ENCODE assay signal across 21 mouse cellular contexts in the genomic region with DNA sequence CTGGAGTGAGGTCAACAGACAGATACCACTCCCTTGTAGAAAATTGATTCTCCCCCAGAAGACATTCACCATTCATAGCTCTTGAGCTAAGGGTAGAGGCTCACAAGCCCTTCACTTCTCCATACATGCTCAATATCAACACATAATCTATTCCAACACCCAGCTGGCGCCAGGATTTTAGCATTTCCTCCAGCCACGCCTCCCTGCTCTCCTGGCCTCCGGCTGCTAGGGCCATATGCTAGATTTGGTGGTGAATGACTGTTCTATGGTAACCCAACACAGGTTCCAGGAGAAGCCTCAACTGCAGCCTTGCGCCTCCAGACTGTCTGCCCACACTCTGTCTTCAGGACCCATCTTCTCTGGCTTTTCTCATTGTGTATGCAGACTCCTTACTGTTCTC.
A peak's percentile ranks its signal among the peaks of the same experiment; 100 is the strongest.
DNase-seq lines count a peak whose midpoint lies in the region; ATAC-seq and TF ChIP-seq lines count a peak whose summit lies in the region.
"Had no signal": no experiment of that assay in that cellular context is flagged by ENCODE, and none has a peak within 500 bp of the region (broad histone marks: within the 10 kb centered on the region; RNA-seq: fewer than 3 reads in every experiment).

No protein-coding gene starts in this region.

- H3K4me2 ChIP-seq in forebrain, embryonic 14.5 days (ENCODE audit: low read length), result no peak overlapping the region
- H3K4me2 ChIP-seq in midbrain, postnatal 0 days (ENCODE audit: low read depth, low read length, poor library complexity, severe bottlenecking), result no peak overlapping the region
- no peak overlapping the region for H3K4me2 ChIP-seq in midbrain, embryonic 16.5 days (ENCODE audit: low read length)
- H3K4me2 ChIP-seq: embryonic facial prominence, embryonic 13.5 days; heart, embryonic 15.5 days; neural tube, embryonic 12.5 days had no signal

- no peaks in the 10 kb centered on the region for H3K9me3 ChIP-seq in forebrain, embryonic 14.5 days (replicated peaks; ENCODE audit: control insufficient read depth, low read length)
- no peaks in the 10 kb centered on the region for H3K9me3 ChIP-seq in forebrain, embryonic 10.5 days
- H3K9me3 ChIP-seq in midbrain, postnatal 0 days (ENCODE audit: low read length), result no peaks in the 10 kb centered on the region
- H3K9me3 ChIP-seq in midbrain, embryonic 16.5 days (replicated peaks; ENCODE audit: control insufficient read depth, low read length, poor library complexity, severe bottlenecking), result no peaks in the 10 kb centered on the region
- H3K9me3 ChIP-seq: embryonic facial prominence, embryonic 13.5 days; heart, embryonic 15.5 days; neural tube, embryonic 12.5 days had no signal

- ATAC-seq in forebrain, embryonic 14.5 days, result no peak
- ATAC-seq in midbrain, postnatal 0 days (ENCODE audit: low FRiP score), result no peak
- ATAC-seq in midbrain, embryonic 16.5 days, result no peak
- ATAC-seq: intestine, embryonic 16.5 days had no signal

- H3K36me3 ChIP-seq in forebrain, embryonic 14.5 days (ENCODE audit: control insufficient read depth, insufficient read depth, low read length), result no peaks in the 10 kb centered on the region
- H3K36me3 ChIP-seq in forebrain, embryonic 10.5 days (replicated peaks), result no peaks in the 10 kb centered on the region
- H3K36me3 ChIP-seq in midbrain, postnatal 0 days (ENCODE audit: insufficient read depth, low read length), result no peaks in the 10 kb centered on the region
- H3K36me3 ChIP-seq in midbrain, embryonic 16.5 days (ENCODE audit: control insufficient read depth, insufficient read depth, low read length), result no peaks in the 10 kb centered on the region
- H3K36me3 ChIP-seq: embryonic facial prominence, embryonic 13.5 days; heart, embryonic 15.5 days; neural tube, embryonic 12.5 days had no signal

- H3K27ac ChIP-seq in forebrain, embryonic 14.5 days (ENCODE audit: low read depth, low read length), result no peak overlapping the region
- H3K27ac ChIP-seq in forebrain, embryonic 10.5 days, result no peak overlapping the region
- H3K27ac ChIP-seq in midbrain, postnatal 0 days (ENCODE audit: low read depth, low read length), result no peak overlapping the region
- no peak overlapping the region for H3K27ac ChIP-seq in midbrain, embryonic 16.5 days (ENCODE audit: low read length)
- H3K27ac ChIP-seq: embryonic facial prominence, embryonic 13.5 days; heart, embryonic 15.5 days; neural tube, embryonic 12.5 days had no signal

- no peak for TF ChIP-seq CTCF in midbrain, postnatal 0 days (IDR thresholded peaks at IDR 0.05)

- 63% methylated on average over 4 of the region's 4 CpGs for WGBS in forebrain, embryonic 14.5 days
- WGBS in forebrain, embryonic 10.5 days, result 90% methylated on average over 4 of the region's 4 CpGs
- 82% methylated on average over 4 of the region's 4 CpGs for WGBS in midbrain, postnatal 0 days
- 85% methylated on average over 4 of the region's 4 CpGs for WGBS in midbrain, embryonic 16.5 days

- H3K27me3 ChIP-seq in forebrain, embryonic 14.5 days (replicated peaks; ENCODE audit: control insufficient read depth, insufficient read depth, low read length), result no peaks in the 10 kb centered on the region
- no peaks in the 10 kb centered on the region for H3K27me3 ChIP-seq in forebrain, embryonic 10.5 days (ENCODE audit: poor library complexity, severe bottlenecking)
- no peaks in the 10 kb centered on the region for H3K27me3 ChIP-seq in midbrain, postnatal 0 days (ENCODE audit: insufficient read depth, low read length)
- H3K27me3 ChIP-seq in midbrain, embryonic 16.5 days (ENCODE audit: control insufficient read depth, insufficient read depth, low read depth, low read length), result no peaks in the 10 kb centered on the region
- H3K27me3 ChIP-seq: embryonic facial prominence, embryonic 13.5 days; heart, embryonic 15.5 days; neural tube, embryonic 12.5 days had no signal

- peak; percentile 46 for DNase-seq in forebrain, embryonic 14.5 days (ENCODE audit: low spot score)
- no peak for DNase-seq in forebrain, embryonic 10.5 days (ENCODE audit: extremely low spot score, low spot score)
- DNase-seq in layer of hippocampus, adult 8-10 months (ENCODE audit: low spot score in 2 of 2), result peak; percentile 3 to 14
- DNase-seq in layer of hippocampus, adult 11-12 months (ENCODE audit: low spot score), result no peak
- peak; percentile 10 for DNase-seq in midbrain, postnatal 0 days (ENCODE audit: low spot score)
- DNase-seq in spleen, postnatal 4 days (ENCODE audit: low spot score in 2 of 2), result no peak
- DNase-seq: adrenal gland, postnatal 36 days; B cell, adult 2 months; cerebellum, adult 9-11 months; gastrocnemius, postnatal 36 days; heart, postnatal 4 days; kidney, postnatal 36 days; liver; lung, postnatal 36 days; spleen, adult 18-20 months; thymus, adult 2 months had no signal

- H3K4me1 ChIP-seq in forebrain, embryonic 14.5 days (ENCODE audit: control insufficient read depth, insufficient read depth, low read length), result peaks cover 15% of the 10 kb centered on the region
- peaks cover 8% of the 10 kb centered on the region for H3K4me1 ChIP-seq in forebrain, embryonic 10.5 days
- 0 out of 2 replicates have a peak, but pooled peaks cover 4% of the 10 kb centered on the region for H3K4me1 ChIP-seq in midbrain, postnatal 0 days (ENCODE audit: insufficient read depth, low read length)
- peaks cover 4% of the 10 kb centered on the region for H3K4me1 ChIP-seq in midbrain, embryonic 16.5 days (ENCODE audit: control insufficient read depth, insufficient read depth, low read length)
- H3K4me1 ChIP-seq: embryonic facial prominence, embryonic 13.5 days; heart, embryonic 15.5 days had no signal

- H3K9ac ChIP-seq in forebrain, embryonic 14.5 days (ENCODE audit: low read length), result no peak overlapping the region
- H3K9ac ChIP-seq in midbrain, postnatal 0 days (replicated peaks; ENCODE audit: low read length, poor library complexity, severe bottlenecking), result no peak overlapping the region
- no peak overlapping the region for H3K9ac ChIP-seq in midbrain, embryonic 16.5 days (ENCODE audit: low read depth, low read length)
- H3K9ac ChIP-seq: embryonic facial prominence, embryonic 13.5 days; heart, embryonic 15.5 days; neural tube, embryonic 12.5 days had no signal

- H3K4me3 ChIP-seq in forebrain, embryonic 14.5 days (ENCODE audit: low read depth, low read length), result no peak overlapping the region
- H3K4me3 ChIP-seq in forebrain, embryonic 10.5 days, result no peak overlapping the region
- no peak overlapping the region for H3K4me3 ChIP-seq in midbrain, postnatal 0 days (ENCODE audit: low read depth, low read length)
- H3K4me3 ChIP-seq in midbrain, embryonic 16.5 days (ENCODE audit: low read depth, low read length), result no peak overlapping the region
- H3K4me3 ChIP-seq: embryonic facial prominence, embryonic 13.5 days; heart, embryonic 15.5 days; neural tube, embryonic 12.5 days had no signal

Comparison
In these comparisons a context has a peak if more than half of its experiments do, and no peak if none do; other contexts are left out.
1. DNase-seq: peak in forebrain, embryonic 14.5 days (single experiment), layer of hippocampus, adult 8-10 months (2 of 2) and midbrain, postnatal 0 days (single experiment); none in forebrain, embryonic 10.5 days (single experiment), layer of hippocampus, adult 11-12 months (single experiment) and spleen, postnatal 4 days (0 of 2).